Mouse (Mus musculus): ENCODE measurements around the gene Thbs3. TPM values are rescaled to one million over a fixed set of nuclear protein-coding genes. Genes with fewer than 3 reads are reported as not detected.

The Thbs3 gene
- polyA plus RNA-seq, 2 experiments = 78.9 to 244 TPM

- Histone ChIP-seq H3K4me1 (ENCODE audit: control insufficient read depth, insufficient read depth, low read length) (peaks cover 12% of the 10 kb centered on the region), H3K4me2 (replicated peaks; ENCODE audit: low read depth, low read length, severe bottlenecking) (no peak overlapping the region), H3K27ac (replicated peaks; ENCODE audit: low read depth, low read length) (no peak overlapping the region), H3K36me3 (ENCODE audit: control insufficient read depth, insufficient read depth, low read length) (no peaks in the 10 kb centered on the region; the same call in 1 of the 2 replicates), H3K9ac (ENCODE audit: low read depth, low read length, severe bottlenecking) (no peak overlapping the region), H3K4me3 (replicated peaks; ENCODE audit: low read length) (no peak overlapping the region), H3K27me3 (ENCODE audit: control insufficient read depth, insufficient read depth, low read length) (no peaks in the 10 kb centered on the region), H3K9me3 (ENCODE audit: control insufficient read depth, low read length) (no peaks in the 10 kb centered on the region)
- no peak for DNase-seq (ENCODE audit: low spot score)
- no peak for ATAC-seq (ENCODE audit: low FRiP score, low read depth)
- 76% methylated on average over 3 of the region's 3 CpGs for WGBS
- no peak for TF ChIP-seq POLR2A (IDR thresholded peaks at IDR 0.05; ENCODE audit: borderline replicate concordance, extremely low read depth, insufficient read depth, insufficient read length)
These were observed 15.1 kb upstream of the Thbs3 start for GRCm38 (mm10) chr3:89199839-89200238.

DNA sequence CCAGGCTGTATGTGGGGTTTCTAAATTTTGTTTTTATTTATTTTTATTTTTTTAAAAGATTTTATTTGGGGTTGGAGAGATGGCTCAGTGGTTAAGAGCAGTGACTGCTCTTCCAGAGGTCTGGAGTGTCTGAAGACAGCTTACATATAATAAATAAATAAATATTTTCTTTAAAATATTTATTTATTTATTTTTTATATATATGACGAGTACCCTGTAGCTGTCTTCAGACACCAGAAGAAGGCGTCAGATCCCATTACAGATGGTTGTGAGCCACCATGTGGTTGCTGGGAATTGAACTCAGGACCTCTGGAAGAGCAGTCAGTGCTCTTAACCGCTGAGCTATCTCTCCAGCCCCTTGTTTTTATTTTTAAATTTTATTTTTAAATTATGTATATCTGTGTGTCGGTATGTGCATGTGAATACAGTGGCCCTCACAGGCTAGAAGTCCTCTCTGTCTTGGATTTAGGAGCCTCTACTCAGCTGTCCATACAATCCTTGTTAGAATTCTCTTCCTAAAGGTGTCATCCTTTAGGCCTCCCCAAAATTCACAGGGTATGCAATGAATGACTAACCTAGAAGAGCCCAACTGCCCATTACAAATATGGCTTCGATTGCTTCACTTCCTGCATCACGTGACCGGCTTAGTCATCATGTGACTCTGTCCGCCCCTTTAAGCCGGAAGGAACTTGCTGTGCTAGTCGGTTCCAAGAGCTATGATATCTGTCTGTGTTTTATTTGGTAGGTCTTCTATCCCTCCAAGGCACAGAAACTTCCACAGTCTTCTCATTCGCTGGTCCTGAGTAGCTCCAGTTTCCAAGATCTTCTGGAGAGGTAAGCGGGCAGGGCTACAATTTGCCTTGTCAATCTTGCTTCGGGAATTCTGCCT lies 12.5 kb upstream of the Thbs3 start, which contains the start of gene Gba:
Gene Gba, plus strand, starts transcription at position 676 of the 889 bp plus-strand sequence.
- Histone ChIP-seq H3K9me3 (ENCODE audit: control insufficient read depth, low read length) (no peaks in the 10 kb centered on the region), H3K4me1 (ENCODE audit: control insufficient read depth, insufficient read depth, low read length) (peaks cover 4% of the 10 kb centered on the region), H3K4me2 (replicated peaks; ENCODE audit: low read depth, low read length, severe bottlenecking) (peak within 1 kb of the TSS; percentile 52), H3K4me3 (replicated peaks; ENCODE audit: low read length) (peak within 1 kb of the TSS; percentile 46), H3K9ac (ENCODE audit: low read depth, low read length, severe bottlenecking) (peak within 1 kb of the TSS; percentile 43), H3K27me3 (ENCODE audit: control insufficient read depth, insufficient read depth, low read length) (no peaks in the 10 kb centered on the region), H3K27ac (replicated peaks; ENCODE audit: low read depth, low read length) (no peak within 1 kb of the TSS), H3K36me3 (ENCODE audit: control insufficient read depth, insufficient read depth, low read length) (peaks cover 24% of the 10 kb centered on the region)
- peak; percentile 92 for ATAC-seq (ENCODE audit: low FRiP score, low read depth)
- peak; percentile 97 for DNase-seq (ENCODE audit: low spot score)
- 27% methylated on average over 13 of the region's 13 CpGs for WGBS
- TF ChIP-seq POLR2A (IDR thresholded peaks at IDR 0.05; ENCODE audit: borderline replicate concordance, extremely low read depth, insufficient read depth, insufficient read length) = no peak

GRCm38 (mm10) chr3:89203142-89203514 lies 11.9 kb upstream of the Thbs3 start:
- Histone ChIP-seq H3K4me1 (ENCODE audit: control insufficient read depth, insufficient read depth, low read length) (peaks cover 4% of the 10 kb centered on the region), H3K4me2 (replicated peaks; ENCODE audit: low read depth, low read length, severe bottlenecking) (peak overlapping the region; percentile 52), H3K9me3 (ENCODE audit: control insufficient read depth, low read length) (no peaks in the 10 kb centered on the region), H3K27ac (replicated peaks; ENCODE audit: low read depth, low read length) (no peak overlapping the region), H3K36me3 (ENCODE audit: control insufficient read depth, insufficient read depth, low read length) (peaks cover 30% of the 10 kb centered on the region), H3K27me3 (ENCODE audit: control insufficient read depth, insufficient read depth, low read length) (no peaks in the 10 kb centered on the region), H3K9ac (ENCODE audit: low read depth, low read length, severe bottlenecking) (peak overlapping the region; percentile 43), H3K4me3 (replicated peaks; ENCODE audit: low read length) (peak overlapping the region; percentile 46)
- WGBS = 36% methylated on average over 5 of the region's 5 CpGs
- no peak for TF ChIP-seq POLR2A (IDR thresholded peaks at IDR 0.05; ENCODE audit: borderline replicate concordance, extremely low read depth, insufficient read depth, insufficient read length)
- DNase-seq (ENCODE audit: low spot score) (no peak), ATAC-seq (ENCODE audit: low FRiP score, low read depth) (no peak)

DNA sequence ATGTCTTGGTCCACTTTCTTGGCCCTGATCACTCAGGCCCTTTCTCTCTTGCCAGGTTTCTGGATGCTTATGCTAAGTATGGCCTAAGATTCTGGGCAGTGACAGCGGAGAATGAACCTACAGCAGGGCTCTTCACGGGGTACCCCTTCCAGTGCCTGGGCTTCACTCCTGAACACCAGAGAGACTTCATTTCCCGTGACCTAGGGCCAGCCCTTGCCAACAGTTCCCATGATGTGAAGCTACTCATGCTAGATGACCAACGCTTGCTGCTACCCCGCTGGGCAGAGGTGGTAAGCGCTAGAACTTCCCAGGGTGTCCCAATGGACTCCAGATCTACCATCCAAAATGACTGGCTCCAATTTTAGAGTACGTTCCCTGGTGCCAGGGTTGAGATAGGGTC lies 8.9 kb upstream of the Thbs3 start:
- Histone ChIP-seq H3K27me3 (ENCODE audit: control insufficient read depth, insufficient read depth, low read length) (no peaks in the 10 kb centered on the region), H3K4me2 (replicated peaks; ENCODE audit: low read depth, low read length, severe bottlenecking) (no peak overlapping the region), H3K4me3 (replicated peaks; ENCODE audit: low read length) (no peak overlapping the region), H3K9me3 (ENCODE audit: control insufficient read depth, low read length) (no peaks in the 10 kb centered on the region), H3K27ac (replicated peaks; ENCODE audit: low read depth, low read length) (no peak overlapping the region), H3K9ac (ENCODE audit: low read depth, low read length, severe bottlenecking) (no peak overlapping the region), H3K4me1 (ENCODE audit: control insufficient read depth, insufficient read depth, low read length) (peaks cover 4% of the 10 kb centered on the region), H3K36me3 (ENCODE audit: control insufficient read depth, insufficient read depth, low read length) (peaks cover 55% of the 10 kb centered on the region)
- no peak for TF ChIP-seq POLR2A (IDR thresholded peaks at IDR 0.05; ENCODE audit: borderline replicate concordance, extremely low read depth, insufficient read depth, insufficient read length)
- DNase-seq (ENCODE audit: low spot score) (no peak), ATAC-seq (ENCODE audit: low FRiP score, low read depth) (no peak)
- WGBS = 94% methylated on average over 7 of the region's 7 CpGs

GRCm38 (mm10) chr3:89206695-89207094 lies 8.3 kb upstream of the Thbs3 start:
- Histone ChIP-seq H3K4me1 (ENCODE audit: control insufficient read depth, insufficient read depth, low read length) (peaks cover 4% of the 10 kb centered on the region), H3K9ac (ENCODE audit: low read depth, low read length, severe bottlenecking) (no peak overlapping the region), H3K27ac (replicated peaks; ENCODE audit: low read depth, low read length) (no peak overlapping the region), H3K4me2 (replicated peaks; ENCODE audit: low read depth, low read length, severe bottlenecking) (no peak overlapping the region), H3K9me3 (ENCODE audit: control insufficient read depth, low read length) (no peaks in the 10 kb centered on the region), H3K27me3 (ENCODE audit: control insufficient read depth, insufficient read depth, low read length) (no peaks in the 10 kb centered on the region), H3K4me3 (replicated peaks; ENCODE audit: low read length) (no peak overlapping the region), H3K36me3 (ENCODE audit: control insufficient read depth, insufficient read depth, low read length) (peaks cover 55% of the 10 kb centered on the region)
- no peak for TF ChIP-seq POLR2A (IDR thresholded peaks at IDR 0.05; ENCODE audit: borderline replicate concordance, extremely low read depth, insufficient read depth, insufficient read length)
- DNase-seq (ENCODE audit: low spot score) = no peak
- no peak for ATAC-seq (ENCODE audit: low FRiP score, low read depth)
- 76% methylated on average over 2 of the region's 2 CpGs for WGBS

Data from limb, embryonic 14.5 days (tissue).